Mouse (Mus musculus) hindlimb bud, embryonic 11.5 days (tissue): Measurements from ENCODE around the gene Mettl24.

Experiments used
- DNase-seq: peaks from one replicate; pipeline ENCODE4 v3.0.0-alpha.2; 2012; ENCODE audit warnings: low read depth, low spot score; ENCODE audit errors: extremely low spot score

The Mettl24 gene

DNA sequence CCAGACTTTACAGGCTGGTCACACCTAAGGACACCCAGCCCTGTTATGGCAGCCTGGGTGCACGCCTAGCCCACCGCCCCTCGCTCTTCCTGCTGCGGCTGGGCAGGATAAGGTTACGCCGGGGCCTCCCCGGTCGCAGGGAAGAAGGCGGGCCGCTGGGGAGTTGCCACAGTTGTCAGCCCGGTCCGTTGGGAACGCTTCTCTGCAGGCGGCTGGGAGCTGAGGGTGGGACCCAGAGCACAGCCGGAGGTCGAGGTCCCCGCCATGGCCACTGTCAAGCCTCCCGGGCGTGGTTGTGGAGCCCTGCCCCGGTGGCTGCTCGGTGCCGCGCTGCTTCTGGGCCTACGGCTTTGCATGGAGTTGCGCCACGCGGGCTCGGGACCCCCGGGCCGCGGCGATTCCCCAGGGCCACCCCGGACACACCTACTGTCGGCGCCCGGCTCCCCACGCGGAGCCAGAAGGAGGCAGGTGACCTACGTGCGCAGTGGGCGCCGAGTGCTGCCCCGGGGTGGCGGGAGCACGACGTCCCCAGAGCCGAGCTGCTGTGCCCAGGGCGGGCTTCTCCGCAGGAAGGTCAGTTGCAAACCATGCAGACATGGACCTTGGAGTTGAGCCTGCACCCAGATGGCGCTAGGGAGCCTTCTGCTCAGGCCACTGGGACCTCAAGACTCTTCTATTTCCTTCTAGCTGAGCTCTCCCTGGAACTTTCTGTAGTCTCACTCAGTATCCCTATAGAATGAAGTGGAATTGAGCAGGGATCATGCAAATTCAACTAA lies at the start of gene Mettl24:
Gene Mettl24 (plus strand): TSS at position 191 of the 776 bp plus-strand sequence.
- peak; percentile 37 for DNase-seq

GRCm38 (mm10) chr10:40637331-40637730 lies 45.8 kb upstream of the Mettl24 start:
- DNase-seq, result no peak

GRCm38 (mm10) chr10:40638276-40638675 lies 44.8 kb upstream of the Mettl24 start:
- no peak for DNase-seq

- no peak for DNase-seq
Observed at GRCm38 (mm10) chr10:40638823-40639819, 44.0 kb upstream of the Mettl24 start.

DNA sequence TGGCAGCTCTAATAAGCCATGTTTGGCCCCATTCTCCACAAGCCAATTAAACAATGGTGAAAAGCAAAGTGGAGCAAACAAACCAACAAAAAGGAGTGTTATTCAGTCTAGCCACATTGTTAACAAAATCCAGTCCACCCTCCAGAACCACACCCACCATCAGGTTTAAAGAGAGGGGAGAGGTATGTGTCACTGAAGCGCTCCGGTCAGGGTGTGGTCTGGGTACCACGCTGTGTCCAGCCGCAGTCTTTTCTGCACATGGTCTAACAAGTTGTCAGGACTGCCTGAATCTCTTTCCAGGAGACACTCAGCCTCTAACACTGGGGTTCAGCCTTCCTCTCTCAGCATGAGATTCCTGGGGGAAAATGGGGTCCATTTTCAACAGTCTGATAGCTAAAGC lies 42.7 kb upstream of the Mettl24 start:
- DNase-seq, result no peak

GRCm38 (mm10) chr10:40641901-40642300 lies 41.2 kb upstream of the Mettl24 start:
- DNase-seq, result no peak

GRCm38 (mm10) chr10:40643126-40643525 lies 40.0 kb upstream of the Mettl24 start:
- DNase-seq, result no peak

DNA sequence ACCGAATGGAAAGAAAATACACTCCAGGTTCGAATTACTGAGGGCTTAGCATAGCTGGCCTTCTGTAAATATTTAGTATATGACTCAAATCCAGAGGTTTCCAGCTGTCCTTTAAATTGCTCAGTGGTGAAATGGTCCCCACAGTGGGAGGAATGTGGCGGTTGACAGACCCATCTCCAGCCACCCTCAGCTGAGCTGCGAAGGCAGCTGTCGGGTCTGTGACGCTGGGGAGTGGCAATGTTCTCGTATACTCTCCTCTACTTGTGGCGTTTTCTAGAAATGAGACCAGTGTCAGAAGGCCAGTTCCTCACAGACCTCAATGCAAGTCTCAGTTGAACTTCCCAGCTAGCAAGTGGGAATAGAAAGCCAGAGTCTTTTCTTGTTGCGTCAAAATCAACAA lies 38.6 kb upstream of the Mettl24 start:
- no peak for DNase-seq

DNA sequence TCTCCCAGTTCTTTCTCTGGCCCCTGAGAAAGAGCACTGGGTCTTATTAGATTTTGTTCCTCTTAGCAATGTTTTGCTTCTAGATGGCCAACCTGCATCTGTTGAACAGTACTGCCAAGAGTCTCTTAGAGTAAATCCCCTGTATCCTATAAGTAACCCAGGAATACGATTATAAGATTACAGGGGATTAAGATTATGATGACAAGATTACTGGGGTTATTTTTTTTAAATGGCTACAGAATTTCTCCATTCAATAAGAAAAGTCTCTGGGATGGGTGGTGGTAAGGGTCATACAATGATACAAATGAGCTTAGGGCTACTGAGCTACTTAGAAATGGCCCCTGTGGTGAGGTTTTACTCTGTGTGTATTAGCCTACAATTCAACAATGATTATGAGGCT lies 37.7 kb upstream of the Mettl24 start:
- no peak for DNase-seq

- no peak for DNase-seq
Observed at GRCm38 (mm10) chr10:40648776-40649175, 34.3 kb upstream of the Mettl24 start.

DNA sequence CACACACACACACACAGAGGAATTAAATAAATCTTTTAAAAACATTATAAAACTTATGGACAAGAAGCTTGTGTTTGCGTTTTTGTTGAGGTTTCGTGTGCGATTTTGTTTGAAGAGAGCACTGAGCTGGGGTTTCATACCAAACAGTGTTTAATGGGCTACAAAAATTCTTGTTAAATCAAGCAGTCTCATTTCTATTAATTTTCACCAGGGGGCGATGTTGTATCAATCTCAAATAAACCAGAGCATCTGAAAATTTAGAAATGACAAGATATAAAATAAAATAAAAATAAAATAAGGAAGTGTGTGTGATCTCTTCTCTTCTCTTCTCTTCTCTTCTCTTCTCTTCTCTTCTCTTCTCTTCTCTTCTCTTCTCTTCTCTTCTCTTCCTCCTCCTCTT lies 33.4 kb upstream of the Mettl24 start:
- no peak for DNase-seq

DNA sequence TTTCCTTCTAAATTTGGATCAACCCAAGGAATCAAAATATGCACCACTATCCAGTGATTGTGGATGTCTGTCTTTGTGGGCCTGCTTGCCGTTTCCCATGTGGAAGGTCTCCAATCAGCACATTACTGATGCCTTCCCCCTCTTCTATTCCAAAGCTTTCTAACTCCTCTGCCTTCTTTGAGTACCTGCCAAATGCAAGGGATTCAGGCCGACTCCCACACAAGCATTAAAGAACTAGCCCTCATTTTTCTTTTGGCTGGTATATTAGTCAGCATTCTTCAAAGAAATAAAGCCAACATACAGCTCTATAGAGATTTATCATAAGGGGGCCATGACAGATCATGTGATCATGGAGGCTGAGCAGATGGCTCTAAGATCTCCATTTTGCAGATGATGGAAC lies 31.4 kb upstream of the Mettl24 start:
- no peak for DNase-seq

DNA sequence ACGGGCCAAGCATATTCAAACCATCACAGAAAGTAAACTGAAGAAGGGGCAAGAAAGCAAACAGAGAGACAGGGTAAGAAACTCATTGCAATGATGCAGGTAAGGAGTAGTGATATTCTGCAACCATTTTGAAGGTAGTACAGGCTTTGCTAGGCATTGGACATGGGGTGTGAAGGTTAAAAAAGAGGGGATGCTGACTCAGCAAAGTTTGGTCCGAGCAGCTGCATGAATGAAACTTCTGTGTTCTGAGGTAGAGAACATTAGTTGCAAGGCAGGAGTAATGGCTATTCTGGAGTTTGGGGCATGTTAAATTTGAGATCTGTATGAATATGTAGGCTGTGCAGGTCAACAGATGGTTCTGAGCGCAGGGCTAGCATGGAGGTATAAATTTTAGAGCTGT lies 17.8 kb upstream of the Mettl24 start:
- no peak for DNase-seq

DNA sequence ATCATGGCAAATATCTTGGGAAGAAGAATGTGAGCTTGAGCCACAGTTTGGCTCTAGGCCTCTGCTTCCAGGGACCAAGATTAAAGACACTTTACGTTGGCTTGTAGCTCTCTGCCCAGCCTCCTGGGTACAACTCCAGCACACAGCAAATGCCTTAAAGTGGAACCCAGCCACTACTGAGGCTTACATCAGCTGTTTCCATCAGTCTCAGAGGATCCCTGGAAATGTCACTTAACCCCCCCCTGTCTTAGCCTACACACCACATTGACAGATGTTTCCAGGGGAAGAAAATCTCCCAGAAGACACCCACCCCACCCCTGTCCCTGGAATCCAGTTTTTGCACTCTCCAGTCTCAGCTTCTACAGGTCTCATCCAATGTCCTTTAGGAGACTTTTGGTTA lies 16.1 kb upstream of the Mettl24 start:
- no peak for DNase-seq

GRCm38 (mm10) chr10:40668640-40669039 lies 14.4 kb upstream of the Mettl24 start:
- no peak for DNase-seq

DNA sequence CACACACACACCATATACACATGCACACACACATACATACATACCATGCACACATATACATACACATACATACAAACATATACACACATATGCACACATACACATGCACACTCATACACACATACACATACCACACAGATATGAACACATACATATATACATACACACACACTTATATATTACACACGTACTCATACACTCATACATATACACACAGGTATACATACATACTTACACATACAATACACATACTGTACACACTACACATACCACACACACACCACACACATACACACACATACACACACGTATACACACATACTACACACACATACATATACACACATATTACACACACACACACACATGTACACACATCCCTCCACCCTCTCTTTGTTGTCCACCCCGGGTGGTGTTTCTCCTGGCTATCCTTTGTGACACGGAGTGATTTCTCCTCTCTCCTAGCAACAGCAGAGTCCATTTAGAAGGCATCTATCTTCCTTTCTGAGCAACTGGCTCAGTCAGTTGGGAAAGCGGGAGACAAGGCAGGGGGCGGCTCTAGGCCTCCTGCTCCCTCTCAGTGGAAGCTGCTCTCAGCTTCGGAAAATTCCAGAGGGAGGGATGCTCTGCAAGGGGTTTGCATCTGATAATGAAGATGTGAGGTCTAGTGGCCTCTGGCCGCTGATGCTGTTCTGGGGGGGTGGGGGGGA lies 10.3 kb upstream of the Mettl24 start:
- no peak for DNase-seq

- DNase-seq, result no peak
Observed at GRCm38 (mm10) chr10:40673297-40673665, 9.8 kb upstream of the Mettl24 start.

- DNase-seq, result no peak
Observed at GRCm38 (mm10) chr10:40674151-40674550, 8.9 kb upstream of the Mettl24 start.

- DNase-seq, result no peak
Observed at GRCm38 (mm10) chr10:40675921-40676320, 7.2 kb upstream of the Mettl24 start.

GRCm38 (mm10) chr10:40678477-40678876 lies 4.6 kb upstream of the Mettl24 start:
- DNase-seq, result no peak

DNA sequence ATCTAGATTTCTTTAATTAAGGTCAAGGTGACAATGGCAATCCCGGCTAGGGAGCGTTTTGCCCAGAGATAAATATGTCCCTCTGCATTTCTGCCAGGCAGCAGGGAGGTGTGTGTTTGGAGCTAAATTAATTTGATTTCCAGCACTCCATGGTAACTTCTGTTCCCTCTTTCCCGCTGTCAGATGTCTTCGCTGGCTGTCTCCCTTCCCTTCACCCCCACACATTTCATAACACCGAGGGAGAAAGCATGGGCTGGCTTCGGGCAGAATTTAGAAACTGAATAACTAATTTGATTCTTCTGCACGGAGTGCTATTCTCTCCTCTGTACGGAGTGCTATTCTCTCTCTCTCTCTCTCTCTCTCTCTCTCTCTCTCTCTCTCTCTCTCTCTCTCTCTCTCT lies 612 bp upstream of the Mettl24 start:
- DNase-seq, result no peak
